Mouse (Mus musculus) layer of hippocampus, postnatal 36 days (tissue): ENCODE data around the gene Apba1. TPM values are rescaled to one million over a fixed set of nuclear protein-coding genes. Genes with fewer than 3 reads are reported as not detected.

Experiments used
- DNase-seq, 2 experiments: peaks; one replicate each; pipeline ENCODE4 v3.0.0; 2022
- total RNA-seq, 2 experiments: library from RNA; stranded (reverse); gene quantifications; 2 replicates each; pipeline ENCODE4 v1.2.3; 2021

Apba1 gene
- total RNA-seq, 2 experiments from 2014 or later = 112 to 114 TPM

DNA sequence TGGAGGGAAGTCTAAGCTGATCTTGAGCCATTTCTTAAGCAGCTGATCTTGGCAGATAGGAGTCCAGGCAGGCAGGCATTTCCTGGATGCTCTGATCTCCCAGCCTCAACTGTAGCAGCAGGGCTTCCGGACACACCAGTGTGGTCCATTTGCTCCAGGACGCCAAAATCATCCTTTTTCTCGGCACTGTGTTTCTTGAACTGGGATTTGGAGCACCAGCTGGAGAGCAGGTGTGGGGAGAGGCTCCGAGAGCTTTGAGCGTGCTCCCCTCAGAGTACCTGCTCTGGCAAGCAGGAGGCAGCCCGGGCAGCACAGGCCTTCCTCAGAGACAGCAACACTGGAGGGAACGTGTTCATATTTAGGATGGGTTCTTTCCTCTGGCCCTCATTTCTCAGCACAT, 184.2 kb downstream of the Apba1 start:
- no peak for DNase-seq

DNA sequence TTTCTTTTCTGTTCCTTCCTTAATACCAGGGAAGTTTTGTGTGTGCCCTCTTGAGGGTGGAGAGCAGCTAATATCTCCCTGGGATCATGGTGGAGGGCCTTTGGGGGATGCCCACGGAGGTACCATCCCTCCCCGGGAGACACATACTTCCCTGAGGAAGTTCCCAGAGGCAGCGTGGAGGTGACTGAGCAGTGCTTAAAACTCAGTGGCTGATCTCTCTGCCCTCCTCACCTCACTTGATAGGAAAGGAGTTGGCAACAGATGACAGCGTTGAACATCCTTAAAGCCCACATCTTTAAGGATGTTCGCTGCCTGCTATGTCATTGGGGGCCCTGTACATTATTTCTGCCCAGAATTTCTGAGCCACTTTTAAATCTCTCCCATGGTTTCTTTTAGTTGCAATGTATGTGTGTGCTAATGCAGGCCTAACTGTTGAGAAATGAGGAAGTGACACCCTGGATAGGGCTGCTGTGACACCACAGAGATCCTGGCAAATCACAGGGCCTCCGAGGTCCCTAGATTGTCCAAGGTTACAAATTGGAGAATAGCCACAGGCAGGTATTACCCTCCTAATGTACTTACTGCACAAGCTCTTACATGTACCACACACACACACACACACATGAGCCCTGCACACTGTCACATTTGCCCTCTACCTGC, 187.5 kb downstream of the Apba1 start:
- DNase-seq = no peak

DNA sequence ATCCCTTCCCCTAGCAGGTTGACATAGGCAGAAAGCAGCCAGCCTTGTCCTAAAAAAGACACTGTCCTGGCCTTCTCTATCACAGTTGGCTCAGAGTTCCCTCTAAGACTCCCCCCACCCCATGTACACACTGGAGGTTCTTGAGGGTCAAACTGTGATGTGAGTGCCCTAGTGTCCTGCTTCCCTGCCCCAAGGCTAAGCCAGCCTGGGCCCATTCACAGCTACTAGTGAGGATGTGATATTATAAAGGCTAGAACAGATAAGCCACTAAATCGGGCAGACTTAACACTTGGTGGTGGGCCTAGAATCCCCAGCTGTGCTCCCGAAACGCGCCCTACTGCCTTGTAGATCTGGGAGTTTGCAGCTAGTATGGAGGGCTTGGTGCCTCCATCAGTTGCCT, 188.1 kb downstream of the Apba1 start:
- no peak for DNase-seq

DNA sequence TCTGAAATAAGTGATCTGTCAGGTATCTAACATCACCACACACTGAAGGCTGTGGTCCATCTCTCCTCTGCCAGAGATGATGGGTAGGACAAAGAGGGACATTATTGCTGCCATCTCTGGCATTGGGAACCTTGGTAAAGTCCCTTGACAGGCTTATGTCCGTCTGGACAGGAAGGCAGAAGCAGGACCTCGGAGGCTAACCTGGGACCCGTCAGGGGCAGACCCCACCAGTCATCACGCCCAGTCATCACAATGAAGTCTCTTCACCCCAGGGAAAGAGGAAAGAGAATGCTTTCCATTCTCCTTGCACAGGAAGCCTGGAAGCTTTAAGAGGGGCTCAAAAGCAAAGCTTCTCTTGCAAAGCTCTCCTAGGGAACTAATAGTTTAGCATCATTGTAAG, 189.2 kb downstream of the Apba1 start:
- no peak for DNase-seq

DNA sequence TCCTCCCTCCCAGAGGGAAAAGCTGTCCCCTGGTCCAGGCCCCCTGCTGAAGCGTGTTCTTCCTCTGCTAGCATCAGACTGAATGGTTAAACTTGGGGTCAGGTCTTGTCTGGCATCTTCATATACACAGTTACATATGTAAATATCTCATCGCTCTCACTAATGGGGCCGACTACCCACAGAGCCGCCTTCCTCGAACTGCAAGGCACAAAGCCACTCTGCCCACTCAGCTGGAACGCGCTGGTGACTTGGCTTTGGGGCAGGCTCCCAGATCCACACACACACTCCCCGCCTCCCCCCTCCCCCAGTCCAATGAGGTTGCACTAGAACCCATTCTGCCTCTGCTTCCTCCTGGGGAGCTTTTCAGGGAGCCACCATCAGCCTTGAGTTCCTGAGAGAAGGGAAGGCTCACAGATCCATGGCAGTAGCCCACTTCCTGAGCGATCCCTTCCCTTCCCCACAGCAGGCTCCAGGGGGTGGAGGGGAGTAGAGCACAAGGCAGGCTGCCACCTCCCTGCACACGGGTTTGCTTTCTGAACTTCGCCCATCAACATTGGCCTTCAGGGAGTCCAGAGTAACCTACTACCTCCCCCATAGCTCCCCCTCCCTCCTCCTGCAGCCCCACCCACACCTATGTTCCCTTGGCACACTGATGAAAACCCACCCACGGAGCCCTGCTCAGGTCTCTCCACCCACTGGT, 189.8 kb downstream of the Apba1 start:
- DNase-seq = no peak

DNA sequence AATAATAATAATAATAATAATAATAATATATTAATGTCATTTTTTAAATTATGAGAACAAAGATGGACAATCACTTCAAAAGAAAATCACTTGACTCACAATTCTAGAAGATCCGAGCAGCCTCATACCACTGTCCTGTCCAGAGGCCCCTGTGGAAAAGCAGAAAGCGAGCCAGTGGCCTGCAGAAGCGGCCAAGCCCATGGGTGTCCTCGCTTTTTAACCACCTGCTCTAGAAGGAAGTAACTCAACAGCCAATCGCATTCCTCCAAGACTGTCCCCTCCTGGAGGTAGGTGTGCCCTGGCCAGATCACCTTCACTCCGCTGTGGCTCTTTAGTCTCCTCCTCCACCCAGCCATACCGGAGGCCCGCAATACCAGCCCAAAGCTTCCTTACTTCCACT, 196.8 kb downstream of the Apba1 start:
- DNase-seq = no peak

DNA sequence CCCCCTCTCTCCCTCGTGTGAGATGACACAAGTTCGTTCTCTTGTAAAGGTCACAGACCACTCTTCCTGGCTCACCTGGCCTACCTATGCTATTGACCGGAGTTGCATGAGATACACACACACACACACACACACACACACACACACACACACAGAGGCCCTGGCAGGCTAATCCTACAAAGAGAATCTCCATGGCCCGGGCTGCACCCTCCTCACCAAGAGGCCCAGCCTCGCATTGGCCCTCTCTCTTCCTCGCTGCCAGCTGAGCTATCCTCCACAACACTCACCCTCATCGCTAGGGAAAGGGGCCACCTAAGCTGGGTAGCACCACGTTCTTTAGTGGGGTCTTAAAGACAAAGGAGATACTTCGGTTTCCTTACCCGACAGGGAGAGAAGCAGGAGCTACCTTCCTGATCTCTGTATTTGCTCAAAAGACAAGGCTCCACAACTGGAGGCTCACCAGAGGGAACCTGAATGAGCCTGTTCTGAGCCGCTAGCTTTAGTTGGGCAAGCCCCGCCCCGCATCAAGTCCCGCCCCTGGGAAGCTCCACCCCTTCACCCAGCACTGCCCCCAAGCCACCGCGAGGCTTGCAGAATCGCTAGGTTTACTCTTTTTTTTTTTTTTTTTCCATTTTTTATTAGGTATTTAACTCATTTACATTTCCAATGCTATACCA, 197.8 kb downstream of the Apba1 start:
- no peak for DNase-seq

DNA sequence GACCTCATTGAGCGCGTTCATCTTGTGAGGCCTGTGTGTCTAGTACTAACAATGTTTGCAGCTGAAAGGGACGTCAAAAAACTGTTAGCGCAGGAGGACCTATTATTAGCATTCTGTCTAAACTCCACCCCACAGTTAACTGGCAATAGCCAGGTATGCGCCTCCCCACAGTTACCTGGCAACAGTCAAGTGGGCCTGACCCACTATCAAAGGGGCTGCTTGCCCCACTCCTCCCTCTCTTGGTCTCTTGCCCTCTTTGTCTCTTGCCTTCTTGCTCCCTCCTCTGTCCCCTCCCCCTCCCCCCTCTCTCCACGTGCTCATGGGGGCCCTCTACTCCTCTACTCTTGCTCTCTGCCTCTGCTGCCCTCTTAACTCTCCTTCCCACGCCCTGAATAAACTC, 198.9 kb downstream of the Apba1 start:
- no peak for DNase-seq

DNA sequence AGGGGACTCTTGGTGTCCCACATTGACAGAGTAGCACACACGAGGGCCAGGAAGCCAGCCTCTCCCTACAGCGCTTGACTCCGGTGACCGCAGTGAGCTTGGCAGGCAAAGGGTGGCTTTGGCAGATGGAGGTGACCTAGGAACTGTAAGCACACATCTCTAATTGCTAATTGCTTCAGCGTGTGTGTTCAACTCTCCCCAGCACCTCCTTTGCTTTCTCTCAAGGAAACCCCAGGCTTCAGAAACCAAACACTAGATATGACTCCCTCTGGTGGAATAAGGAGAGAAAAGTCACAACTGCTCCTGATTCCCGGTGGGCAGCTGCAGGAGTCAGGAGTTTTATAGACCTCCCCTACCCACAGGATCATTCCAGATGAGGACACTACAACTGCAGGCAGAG, 200.2 kb downstream of the Apba1 start:
- DNase-seq = no peak

DNA sequence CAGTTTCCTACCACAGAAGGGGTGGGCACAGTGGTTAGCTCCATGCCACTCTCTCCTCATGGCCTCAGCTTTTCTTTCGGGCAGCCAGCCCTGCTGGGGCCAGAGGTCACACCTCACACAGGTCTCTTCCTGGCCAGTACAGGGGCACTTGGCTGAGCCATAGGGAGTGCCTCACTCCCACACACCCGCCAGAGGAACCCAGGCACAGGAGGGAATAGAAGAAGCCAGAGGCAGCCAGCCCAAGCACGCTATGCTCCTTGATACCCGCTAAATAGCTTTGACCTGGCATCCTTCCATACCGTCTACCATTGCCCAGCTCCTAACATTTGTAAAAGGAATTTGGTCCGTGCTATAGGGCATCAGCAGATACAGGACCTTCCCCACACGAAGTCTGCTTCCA, 201.2 kb downstream of the Apba1 start:
- DNase-seq = no peak

DNA sequence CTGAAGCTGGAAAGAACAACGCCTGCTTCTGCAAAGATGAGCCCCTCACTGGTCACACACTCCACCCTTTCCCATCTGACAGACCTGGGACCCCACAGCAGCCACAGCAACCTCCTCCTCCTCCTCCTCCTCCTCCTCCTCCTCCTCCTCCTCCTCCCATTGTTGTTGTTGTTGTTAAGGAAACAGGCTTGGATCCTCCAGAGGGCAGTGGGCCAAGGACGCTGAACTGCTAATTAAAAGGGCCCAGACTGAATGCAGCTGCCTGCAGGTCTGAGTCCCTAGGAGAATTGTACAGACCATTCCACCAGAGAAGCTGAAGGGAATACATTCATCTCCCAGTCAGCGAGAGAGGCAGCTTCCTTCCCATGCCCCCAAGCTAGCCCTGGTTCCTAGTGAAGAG, 201.6 kb downstream of the Apba1 start:
- DNase-seq = no peak

DNA sequence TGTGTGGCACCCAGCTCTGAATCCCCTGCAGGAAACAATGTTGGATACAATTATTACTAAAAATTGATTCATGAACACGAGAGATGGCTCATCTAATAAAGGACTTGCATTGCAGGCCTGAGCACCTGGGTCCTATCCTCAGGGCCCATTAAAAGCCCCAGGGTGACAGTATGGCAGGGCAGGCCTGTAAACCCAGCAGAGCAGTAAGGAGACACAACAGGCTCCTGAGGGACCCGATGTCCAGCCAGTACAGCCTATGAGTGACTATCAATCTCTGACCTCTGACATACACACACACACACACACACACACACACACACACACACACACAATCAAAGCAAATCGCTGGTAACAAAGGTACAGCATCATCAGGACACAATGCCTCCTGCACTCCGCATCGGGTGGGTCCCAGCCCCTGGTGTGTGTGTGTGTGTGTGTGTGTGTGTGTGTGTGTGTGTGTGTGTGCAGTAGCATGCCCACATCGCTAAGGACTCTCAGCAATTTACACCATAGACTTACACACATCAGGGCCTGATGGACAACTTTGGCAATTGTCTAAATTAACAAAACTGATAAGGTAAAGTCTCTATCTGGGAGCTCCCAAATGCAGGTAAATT, 202.3 kb downstream of the Apba1 start:
- no peak for DNase-seq

DNA sequence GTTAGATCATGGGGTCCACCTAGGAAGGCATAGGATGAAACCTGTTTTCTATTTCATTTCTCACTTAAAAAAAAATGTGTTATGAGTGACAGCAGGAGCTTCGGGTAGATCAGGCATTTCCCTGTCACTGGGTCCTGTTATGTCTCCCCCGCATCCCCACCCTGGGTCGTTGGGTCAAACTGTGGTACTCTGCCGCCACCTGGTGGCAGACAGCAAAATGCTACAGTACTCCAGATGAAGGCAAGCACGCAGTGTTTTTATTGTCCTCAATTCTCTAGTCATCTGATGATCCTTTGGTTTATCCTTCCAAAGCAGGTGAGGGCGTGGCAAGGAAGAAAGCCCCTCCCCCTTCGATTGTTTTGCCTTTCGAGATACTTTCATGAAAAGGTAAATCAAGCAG, 202.8 kb downstream of the Apba1 start:
- DNase-seq = peak; percentile 69 to 72

DNA sequence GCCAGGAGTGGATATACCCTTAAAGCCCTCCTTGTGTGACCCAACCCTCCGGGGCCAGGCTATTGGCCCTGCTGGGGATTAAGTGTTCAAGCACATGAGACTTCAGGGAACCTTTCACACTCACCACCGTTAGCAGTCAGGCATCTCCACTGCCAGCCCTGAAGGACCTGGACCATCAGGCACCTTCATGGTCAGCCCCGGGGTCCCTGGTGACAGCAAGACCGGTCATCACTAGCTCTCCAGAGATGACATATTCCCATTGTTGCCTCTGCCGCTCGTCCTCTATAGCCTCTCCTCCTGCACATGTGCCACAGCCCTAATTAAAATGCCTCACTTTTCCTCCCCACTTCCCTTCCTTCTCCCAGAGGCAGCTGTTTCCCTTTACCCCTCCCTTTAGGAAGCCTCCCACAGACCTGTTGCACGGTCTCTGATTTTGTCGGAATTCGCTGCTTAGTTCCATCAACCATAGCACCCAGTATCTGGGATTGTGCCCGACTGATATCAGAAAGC, 205.8 kb downstream of the Apba1 start:
- DNase-seq = no peak

DNA sequence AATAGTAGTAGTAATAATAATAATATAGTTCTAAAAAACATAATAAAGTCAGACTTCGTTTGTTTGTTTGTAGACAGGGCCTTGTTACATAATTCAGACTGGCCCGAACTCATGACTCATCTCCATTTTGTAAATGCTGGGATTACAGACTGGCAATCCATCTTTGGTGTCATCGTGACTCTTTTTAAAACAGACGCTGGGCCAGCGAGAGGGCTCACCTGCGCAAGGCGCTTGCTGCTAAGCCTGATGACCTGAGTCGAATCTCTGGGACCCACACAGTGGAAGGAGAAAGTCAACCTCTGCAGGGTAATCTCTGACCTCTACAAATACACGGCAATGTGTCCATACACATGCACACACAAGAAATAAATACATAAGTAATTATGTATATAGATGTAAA, 207.7 kb downstream of the Apba1 start:
- no peak for DNase-seq

DNA sequence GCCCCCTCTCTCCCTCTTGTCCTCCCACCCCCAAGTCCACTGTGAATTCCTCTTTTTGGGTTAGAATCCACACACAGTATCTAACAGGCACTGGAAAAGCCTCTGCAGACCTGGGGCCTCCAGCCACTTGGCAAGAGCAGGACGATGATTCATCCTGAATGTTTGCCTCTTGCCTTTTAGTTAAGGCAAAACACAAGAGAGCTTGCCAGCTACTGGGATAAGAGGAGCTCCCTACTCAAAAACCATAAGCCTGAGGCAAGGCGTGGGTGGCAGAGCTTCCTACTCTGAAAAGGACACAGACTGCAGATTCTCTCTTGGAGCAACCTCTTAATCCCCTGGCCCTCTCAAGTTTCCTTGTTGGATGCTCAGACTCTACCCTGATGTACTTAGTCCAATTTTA, 208.5 kb downstream of the Apba1 start:
- no peak for DNase-seq

DNA sequence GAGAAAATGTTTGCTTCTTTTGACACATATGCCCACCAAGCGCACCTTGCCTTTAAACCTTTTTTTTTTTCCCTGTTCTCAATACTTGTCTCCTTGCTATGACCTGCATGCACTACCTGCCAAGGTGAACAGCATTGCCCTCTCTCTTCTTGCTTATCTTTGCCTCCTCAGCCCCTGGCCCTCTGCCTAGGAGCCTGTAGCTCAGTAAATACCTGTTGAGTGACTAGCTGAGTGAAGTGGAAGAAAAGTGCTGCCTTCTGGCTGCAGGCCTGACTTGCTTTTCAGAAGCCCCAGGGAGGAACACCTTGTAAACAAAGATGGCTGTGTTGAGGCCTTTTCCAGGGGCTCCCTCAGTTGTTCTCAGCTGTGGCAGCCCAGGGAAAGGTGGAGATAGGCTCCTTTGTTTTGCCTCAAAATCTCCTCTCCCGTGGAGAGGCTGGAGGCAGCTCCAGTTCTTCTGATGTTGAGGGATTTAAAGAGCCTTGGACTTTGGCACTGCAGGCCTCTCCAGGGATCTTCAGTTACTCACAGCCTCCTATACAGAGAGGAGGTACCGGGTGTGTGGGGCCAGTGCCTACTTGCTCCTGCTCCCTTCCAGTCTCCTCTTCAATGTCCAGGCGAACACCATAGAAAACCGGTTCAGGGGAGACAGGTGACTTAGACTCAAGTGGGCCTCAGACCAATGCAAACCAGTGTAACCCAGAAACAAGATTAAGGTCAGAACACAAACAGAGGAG, 209.6 kb downstream of the Apba1 start:
- no peak for DNase-seq

DNA sequence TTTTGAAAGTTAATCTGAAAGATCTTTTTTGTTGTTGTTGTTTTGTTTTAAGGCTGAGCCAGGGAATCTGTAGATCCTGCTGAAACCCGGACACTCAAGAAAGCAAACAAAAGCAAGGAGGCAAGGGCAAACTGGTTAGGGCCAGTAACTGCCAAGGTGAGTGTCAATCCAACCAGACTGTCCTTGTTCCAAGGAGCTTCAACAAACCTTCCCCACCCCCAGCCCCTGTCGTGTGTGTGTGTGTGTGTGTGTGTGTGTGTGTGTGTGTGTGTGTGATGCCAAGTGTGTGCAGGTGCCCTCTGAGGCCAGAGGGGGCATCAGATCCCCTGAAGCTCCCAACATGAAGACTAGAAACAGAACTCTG, 210.2 kb downstream of the Apba1 start:
- DNase-seq = no peak

DNA sequence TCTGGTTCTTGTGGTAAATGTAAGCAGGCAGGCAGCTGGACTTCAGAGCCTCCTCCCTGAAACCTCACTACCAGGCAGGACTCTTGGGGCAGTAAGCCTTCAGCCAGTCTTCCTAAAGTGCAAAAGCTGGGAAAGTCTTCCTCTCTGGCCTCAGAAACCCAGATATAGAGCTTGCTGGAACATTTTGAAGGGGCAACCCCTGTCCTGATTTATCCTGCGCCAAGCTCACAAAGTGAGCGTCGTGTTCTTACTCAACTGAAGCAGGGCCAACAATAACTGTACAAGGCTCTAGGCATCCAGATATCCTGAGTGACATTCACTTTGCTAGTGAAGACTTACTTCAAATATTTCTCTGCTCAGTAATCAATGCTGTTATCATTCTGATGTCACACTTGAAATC, 211.7 kb downstream of the Apba1 start:
- DNase-seq = no peak

DNA sequence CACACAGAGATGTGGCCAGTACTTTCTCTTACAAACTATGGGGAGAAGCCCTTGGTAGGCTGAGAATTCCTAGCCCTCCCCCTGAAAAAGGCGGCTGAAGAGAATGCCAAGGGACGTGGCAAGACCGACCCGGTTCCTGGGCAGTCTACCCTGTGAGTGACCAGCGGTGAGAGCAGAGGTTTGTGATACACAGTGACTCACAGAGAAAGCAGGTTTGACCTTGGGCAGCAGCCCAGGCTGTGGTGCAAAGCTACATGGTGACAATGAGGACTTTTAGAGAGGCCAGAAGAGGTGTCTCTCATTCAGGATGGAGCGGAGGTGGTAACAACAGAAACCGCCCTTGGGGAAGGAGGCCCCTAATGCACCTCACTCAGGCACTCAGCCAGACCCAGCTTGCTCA, 212.7 kb downstream of the Apba1 start:
- no peak for DNase-seq

DNA sequence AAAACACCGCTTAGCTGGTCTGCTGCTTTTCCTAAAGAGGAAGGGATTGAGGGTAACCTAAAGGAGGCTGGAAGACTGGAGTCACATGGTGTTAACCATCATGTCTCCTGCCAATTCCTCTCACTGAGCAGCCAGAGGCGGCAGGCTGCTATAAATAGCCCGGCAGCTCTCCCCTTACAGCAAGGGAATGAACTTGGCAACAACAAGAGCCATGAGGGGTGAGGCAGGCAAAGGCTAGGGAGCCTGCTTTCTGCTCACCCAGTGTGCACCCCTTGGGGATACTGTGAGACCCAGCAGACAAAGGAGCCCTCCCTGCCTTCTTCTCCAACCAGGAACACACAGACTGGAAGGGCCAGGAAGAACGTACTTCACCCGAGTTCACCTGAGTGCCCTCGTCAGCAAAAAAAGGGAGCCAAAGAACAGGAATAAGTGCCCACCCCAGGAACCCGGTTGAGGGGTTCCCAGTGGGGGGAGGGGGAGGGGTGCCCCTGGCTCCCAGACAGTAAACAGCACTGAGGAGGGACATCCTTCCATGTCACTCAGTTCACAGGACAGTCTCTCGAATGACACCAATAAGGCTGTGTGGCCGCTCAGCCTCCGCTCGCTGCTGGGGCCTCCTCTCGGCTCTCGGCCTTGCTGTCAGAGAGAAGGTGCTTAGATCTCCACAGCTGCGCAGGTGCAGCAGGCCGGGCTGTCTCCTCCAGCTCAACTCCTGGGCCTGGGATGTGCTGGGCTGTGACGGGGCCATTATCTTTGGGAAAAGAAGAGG, 214.4 kb downstream of the Apba1 start:
- no peak for DNase-seq

DNA sequence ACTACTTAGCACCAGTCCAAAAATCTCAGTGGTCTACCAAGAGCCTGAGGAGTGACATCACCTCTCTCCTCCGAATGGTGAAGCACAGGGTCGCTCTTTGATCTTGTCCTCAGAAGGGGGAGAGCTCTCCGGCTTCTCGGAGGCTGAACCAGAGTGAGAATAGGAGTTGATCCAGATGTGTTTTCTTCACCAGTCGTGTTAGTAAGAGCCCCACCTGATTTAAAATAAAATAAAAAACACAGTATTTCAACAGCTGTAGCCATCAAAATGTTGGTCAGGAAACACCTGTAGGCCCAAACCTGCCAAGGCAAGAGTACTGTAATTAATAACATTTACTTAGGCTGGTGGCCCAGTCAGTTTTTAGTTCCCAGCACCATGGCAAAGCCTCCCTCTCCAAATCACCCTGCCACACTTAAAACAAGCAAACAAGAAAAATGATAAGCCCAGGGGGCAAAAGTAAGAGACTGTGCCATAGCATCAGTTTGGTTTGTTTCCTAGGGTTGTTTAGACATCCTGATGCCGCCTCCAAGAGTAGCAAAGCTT, 219.3 kb downstream of the Apba1 start:
- DNase-seq = no peak
